Mouse (Mus musculus) 416B (cell line): ENCODE measurements around the gene Slco1a6.
"Not testable (repeated sequence)": the region's sequence is repeated elsewhere in the genome, so short reads cannot be mapped to it uniquely, and the experiment has no call there.

Experiments
- DNase-seq: peaks from one replicate; pipeline ENCODE4 v3.0.0; 2011; ENCODE audit warnings: low read depth

Gene Slco1a6

GRCm38 (mm10) chr6:142208421-142208820 is at the start of gene Slco1a6:
Slco1a6 (minus strand) TSS chr6:142208521.
- DNase-seq: no peak

DNA sequence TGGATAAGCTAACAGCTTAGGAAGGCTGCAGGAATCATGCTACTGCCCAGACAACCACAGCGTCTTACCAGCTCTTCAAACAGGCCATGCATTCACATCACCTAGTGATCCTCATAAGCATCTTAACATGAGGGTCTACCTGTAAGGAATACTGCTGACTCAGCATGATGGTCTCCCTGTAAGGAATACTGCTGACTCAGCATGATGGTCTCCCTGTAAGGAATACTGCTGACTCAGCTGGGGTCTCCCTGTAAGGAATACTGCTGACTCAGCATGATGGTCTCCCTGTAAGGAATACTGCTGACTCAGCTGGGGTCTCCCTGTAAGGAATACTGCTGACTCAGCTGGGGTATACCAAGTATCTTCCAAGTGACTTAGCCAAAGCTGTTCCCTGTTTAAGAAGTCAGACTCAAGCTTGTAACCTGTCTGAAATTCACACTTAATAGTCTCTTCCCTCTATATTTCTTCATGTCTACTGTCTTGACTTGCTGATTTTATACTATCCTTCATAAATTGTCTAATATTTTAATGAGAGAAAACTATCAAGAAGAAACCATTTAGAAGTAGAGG is 42.5 kb upstream of the Slco1a6 start:
- not testable (repeated sequence) for DNase-seq

- DNase-seq: no peak
Observed at GRCm38 (mm10) chr6:142245065-142245464, 36.7 kb upstream of the Slco1a6 start.

GRCm38 (mm10) chr6:142239468-142239867 is 31.1 kb upstream of the Slco1a6 start:
- no peak for DNase-seq

- no peak for DNase-seq
Observed at GRCm38 (mm10) chr6:142220138-142220537, 11.8 kb upstream of the Slco1a6 start.

GRCm38 (mm10) chr6:142211821-142212220 is 3.5 kb upstream of the Slco1a6 start:
- DNase-seq: no peak

DNA sequence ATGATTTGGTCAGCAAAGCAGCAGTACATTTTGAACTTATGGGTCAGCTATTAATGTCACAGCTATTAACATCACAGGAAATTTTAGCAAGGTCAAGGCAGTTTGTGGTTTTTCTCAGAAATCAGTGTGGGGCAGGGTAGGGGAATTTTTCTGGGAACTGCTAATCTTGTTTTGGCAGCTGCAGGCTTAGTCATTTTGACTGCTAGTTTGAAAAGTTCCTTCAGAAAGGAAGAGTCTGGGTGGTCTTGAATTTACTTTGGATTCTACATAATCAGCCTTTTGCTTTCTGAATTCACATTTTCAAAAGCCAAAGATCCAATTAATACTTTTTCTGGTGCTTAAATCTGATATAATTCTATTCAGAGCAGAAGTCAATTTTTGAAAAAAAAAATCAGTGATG is 1.4 kb upstream of the Slco1a6 start:
- no peak for DNase-seq

GRCm38 (mm10) chr6:142200524-142200923 is 7.8 kb downstream of the Slco1a6 start:
- DNase-seq: no peak

DNA sequence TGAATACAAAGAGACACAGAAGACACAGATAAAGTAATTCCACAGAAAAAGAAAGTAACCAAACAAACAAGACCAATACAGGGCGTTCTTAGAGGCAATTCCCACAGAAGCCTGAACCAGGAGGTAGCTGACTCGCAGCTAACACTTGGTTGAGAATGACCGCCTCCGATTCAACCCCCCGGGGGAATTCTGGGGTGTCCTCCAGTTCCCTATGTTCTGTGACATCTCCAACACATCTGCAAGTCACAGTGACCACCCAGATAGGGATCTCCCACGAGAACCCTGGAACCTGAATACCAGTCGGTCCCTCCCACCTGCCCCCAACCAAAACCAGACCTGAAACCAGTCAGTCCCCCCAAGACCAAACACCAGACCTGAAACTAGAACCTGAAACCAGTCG is 14.1 kb downstream of the Slco1a6 start:
- no peak for DNase-seq

DNA sequence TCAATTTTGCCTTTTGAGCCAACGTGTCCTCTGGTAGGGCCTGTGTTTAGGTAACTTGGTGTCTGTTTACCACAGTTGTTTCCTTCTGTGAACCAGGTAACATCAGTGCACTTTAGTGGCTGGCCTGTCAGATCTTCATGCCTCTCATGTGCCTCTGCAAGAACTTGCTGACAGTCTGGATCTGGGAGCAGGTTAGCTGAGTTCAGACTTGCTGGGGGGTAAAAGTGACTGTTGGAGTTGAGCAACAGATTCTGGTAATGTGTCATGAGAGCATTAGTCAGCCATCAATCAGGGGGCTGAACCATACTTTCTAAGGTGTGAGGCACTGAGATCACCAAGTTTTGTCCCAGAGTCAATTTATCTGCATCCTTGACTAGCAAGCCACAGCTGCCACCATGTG is 16.4 kb downstream of the Slco1a6 start:
- no peak for DNase-seq

DNA sequence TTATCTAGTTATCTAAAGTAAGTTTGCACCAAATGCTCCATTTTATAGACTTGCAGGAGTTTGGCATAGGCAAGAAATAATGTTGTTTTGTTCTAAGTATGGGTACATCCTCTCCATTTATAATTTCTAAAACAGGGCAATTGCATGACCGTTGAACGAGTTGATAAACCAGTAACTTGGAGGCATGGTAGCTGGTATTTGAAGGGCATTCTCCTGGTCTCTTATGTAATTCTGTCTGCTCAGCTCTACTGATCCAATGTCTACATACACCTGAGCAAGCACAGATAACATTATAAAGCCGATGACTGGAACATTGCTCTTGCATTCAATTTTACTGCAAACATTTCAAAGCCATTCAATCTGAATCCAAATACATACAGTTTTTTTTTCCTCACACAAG is 20.9 kb downstream of the Slco1a6 start:
- DNase-seq: no peak

GRCm38 (mm10) chr6:142185868-142186415 is 22.4 kb downstream of the Slco1a6 start:
- no peak for DNase-seq

GRCm38 (mm10) chr6:142163406-142163805 is 44.9 kb downstream of the Slco1a6 start:
- DNase-seq: no peak

DNA sequence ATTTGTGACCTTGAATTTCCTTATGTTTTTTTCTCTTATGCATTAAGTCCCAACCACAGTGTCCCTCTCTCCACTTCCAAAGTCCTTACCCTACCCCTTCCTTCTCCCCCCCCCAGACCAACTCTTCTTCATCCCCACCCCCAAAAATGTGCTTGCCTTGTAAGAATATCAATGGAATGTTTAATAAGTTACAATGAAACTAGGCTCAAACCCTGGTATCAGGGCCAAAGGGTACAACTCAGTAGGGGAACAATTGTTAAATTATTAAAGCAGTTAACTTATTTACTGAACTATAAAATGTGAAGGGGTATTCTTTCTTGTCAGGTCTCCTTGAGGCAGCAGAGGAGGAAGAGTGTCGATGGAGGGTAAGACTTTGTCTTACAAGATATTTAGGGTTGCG is 47.1 kb downstream of the Slco1a6 start:
- no peak for DNase-seq

DNA sequence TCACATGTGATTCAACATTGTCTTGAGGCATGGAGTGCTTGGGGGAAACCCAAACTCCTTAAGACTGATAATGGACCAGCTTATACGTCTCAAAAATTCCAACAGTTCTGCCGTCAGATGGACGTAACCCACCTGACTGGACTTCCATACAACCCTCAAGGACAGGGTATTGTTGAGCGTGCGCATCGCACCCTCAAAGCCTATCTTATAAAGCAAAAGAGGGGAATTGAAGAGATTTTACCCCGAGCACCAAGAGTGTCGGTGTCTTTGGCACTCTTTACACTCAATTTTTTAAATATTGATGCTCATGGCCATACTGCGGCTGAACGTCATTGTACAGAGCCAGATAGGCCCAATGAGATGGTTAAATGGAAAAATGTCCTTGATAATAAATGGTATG is 54.2 kb downstream of the Slco1a6 start:
- DNase-seq: not testable (repeated sequence)

- no peak for DNase-seq
Observed at GRCm38 (mm10) chr6:142148371-142148770, 60.0 kb downstream of the Slco1a6 start.

GRCm38 (mm10) chr6:142111667-142112305 is 96.5 kb downstream of the Slco1a6 start:
- DNase-seq: no peak

DNA sequence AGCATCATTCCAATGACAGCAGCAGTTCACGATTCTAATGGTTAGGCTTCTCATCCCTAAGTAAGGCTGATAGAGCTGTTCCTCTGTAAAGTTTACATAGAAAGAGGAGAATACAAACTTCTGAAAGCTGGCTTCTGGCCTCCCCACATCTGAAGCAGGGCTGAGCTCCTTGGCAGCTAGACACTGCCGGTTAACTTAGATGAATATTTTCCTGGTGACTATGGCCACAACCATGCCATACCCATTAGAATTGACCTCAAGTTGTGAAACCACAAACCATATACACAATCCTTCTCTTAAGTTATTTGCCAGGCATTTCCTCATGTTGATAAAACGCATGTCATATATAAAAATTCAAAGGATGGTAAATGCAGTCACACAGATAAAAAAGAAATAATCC is 117.2 kb downstream of the Slco1a6 start:
- DNase-seq: no peak

- not testable (repeated sequence) for DNase-seq
Observed at GRCm38 (mm10) chr6:142058281-142058680, 150.0 kb downstream of the Slco1a6 start.

- no peak for DNase-seq
Observed at GRCm38 (mm10) chr6:142047689-142048088, 160.6 kb downstream of the Slco1a6 start.

DNA sequence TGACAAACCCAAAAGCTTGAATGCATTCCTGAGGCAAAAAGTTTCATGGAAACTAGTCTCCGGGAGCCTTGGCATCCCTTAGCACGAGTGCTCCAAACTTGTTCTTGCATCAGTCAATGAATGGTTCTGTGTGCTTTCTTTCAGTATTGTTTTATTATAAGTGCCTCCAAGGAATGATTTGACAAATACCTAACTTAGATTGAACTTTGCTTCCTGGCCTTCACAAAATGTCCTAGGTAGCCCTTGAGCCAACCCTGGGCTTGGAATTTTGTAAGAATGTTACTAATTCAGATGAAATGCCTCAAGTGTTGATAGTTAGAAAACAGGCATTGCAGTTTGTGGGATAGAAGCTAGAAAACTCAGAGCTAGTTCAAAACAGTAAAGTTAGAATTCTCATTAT is 162.6 kb downstream of the Slco1a6 start:
- no peak for DNase-seq

DNA sequence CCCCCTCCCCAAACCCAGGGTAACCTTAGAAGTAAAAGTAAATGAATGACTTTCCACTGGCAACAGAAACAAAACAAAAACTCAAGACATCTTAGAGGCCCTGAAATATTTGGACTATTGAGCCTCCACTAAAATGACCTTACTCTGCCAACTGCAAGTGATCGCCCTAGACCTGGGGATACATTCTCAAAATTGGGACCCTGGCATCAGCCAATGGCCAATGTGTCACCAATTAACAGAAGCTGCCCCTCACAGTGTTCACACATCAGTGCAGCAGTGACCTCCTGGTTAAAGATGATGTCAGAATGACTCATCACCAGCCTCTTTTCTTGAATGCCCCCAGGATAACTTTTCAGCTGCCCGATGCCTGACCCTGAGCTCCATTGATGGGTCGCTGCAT is 166.4 kb downstream of the Slco1a6 start:
- no peak for DNase-seq

DNA sequence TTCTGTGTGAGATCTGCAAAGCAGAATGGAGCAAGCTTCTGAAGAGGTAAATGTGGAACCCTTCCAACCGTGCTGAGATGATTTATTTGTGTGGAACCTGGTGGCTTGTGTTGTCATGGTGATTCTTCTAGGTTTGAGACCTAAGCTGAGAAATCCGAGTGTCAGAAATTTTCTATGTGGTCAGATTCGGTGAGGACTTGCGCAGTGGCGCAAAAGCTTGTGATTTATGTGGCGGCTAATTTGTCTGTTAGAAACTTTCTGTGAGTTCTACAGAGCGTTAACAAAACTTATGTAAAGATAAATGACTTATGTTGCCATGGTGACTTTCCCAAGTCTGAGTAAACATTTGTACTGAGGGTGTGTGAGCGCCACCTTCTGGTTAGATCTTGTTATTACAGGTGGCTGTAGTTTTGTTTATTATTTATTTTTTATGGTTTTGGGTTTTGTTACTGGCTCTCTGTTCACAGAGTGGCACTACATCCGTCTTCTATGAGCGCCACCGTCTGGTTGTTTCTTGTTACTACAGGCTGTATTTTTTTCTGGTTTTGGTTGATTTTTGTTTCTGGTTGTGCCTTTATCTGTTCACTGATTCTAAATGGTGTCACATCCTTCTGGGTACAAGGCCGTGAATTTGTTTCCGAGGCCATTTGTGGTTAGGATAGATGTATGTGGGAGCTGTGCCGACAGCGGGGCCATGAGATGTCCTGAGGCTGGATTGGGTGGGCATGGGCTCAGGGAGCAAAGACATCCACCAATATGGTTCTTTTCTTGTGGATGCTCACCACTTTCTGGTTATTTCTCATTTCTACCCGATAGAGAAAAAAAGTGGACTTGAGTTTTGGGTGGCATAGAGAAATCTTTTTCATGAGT is 167.8 kb downstream of the Slco1a6 start:
- DNase-seq: peak; percentile 71
